Mouse (Mus musculus): ENCODE measurements around the gene Gm10057.
"Not testable (repeated sequence)": the region's sequence is repeated elsewhere in the genome, so short reads cannot be mapped to it uniquely, and the experiment has no call there.

The Gm10057 gene

GRCm38 (mm10) chrX:154054939-154055338 lies at the start of gene Gm10057:
Gene Gm10057, minus strand, starts transcription at chrX:154055039.
- not testable (repeated sequence) for DNase-seq

GRCm38 (mm10) chrX:154033727-154034126 lies 21.1 kb downstream of the Gm10057 start, which contains the start of gene 4921511M17Rik:
Gene 4921511M17Rik, minus strand, starts transcription at chrX:154033827.
- DNase-seq = not testable (repeated sequence)

GRCm38 (mm10) chrX:154012540-154012939 lies 42.3 kb downstream of the Gm10057 start, which contains the start of gene Samt1:
Gene Samt1, minus strand, starts transcription at chrX:154012640.
- DNase-seq = not testable (repeated sequence)

All from kidney, adult 8-10 months (tissue).